Mouse (Mus musculus) CD4-positive naive resting alpha-beta T cell, adult 76 days (primary cell): ENCODE results near the gene Btn2a2. TPM values are rescaled to one million over a fixed set of nuclear protein-coding genes. Genes with fewer than 3 reads are reported as not detected.

Experiments
- total RNA-seq: library from RNA; stranded (reverse); gene quantifications from one replicate; pipeline ENCODE4 v1.2.4, GENCODE M21; 2023

Btn2a2 gene
- not detected for total RNA-seq

DNA sequence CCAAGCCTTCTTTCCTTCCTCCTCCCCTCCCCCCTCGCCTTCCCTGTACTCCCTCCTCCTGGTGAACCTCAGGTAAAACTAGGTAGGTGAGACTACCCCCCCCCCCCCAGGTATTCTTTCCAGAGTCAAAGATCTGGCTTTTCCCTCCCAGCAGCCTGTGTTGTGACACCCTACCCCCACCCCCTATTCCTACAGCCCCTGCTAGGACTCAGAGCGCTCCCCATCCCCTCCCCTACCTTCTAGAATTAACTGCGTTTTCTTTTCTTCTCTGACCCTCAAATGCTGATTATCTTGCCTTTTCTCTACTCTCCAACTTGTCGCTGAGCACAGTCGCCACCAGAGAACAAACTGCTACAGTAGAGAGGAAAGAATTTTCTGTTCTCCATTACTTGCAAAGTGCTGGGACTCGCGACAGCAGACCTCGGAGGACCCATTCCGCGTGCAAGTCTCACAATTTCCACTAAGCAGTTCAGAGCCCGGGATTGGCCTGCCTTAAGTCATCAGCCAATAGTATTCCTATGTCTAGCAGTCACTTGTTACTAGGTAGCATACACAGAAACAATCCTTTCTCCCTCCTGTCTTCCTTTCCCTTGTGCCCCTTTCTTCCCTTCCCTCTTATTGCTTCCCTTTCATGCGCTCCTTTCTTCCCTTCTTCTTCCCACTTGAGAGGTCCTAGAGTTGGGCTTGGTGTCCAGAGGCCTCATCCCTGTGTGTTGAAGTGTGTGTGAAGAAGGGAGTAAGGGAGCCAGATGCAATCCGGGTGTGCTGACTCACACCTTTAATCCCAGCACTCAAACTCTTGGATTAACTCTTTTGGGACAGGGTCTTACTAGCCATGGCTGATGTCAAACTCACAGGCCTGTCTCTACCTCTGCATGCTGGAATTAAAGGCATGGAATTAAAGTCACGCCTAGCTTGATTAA, at the start of gene Btn2a2:
Btn2a2 (minus strand) TSS at position 458 of the 923 bp plus-strand sequence.

DNA sequence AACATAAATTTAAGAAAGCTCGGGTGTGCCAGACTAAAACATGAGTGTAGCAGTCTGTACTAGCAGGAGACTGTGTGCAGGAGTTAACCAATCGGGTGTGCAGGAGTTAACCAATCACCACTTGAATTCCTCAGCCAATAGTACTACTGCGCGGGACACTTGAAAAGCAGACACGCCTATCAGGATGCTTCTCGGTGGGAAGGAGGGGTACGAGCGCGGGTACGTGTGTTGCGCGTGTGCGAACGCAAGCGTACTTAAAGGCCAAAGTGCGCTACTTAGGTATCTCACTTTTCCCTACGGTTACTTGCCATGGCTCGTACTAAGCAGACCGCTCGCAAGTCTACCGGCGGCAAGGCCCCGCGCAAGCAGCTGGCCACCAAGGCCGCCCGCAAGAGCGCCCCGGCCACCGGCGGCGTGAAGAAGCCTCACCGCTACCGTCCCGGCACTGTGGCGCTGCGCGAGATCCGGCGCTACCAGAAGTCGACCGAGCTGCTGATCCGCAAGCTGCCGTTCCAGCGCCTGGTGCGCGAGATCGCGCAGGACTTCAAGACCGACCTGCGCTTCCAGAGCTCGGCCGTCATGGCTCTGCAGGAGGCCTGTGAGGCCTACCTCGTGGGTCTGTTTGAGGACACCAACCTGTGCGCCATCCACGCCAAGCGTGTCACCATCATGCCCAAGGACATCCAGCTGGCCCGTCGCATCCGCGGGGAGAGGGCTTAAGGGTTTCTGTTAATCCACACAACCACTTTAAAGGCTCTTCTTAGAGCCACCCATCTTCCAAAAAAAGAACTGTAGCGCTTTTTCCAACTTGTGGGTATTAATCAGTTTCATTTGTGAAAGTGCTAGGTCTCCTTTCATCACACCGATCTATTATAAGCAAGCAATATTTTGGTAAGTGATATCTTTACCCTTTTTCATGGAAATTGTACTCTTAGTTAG, 46.7 kb upstream of the Btn2a2 start, which contains the start of gene Hist1h3g:
Hist1h3g (plus strand) TSS at position 286 of the 939 bp plus-strand sequence.

DNA sequence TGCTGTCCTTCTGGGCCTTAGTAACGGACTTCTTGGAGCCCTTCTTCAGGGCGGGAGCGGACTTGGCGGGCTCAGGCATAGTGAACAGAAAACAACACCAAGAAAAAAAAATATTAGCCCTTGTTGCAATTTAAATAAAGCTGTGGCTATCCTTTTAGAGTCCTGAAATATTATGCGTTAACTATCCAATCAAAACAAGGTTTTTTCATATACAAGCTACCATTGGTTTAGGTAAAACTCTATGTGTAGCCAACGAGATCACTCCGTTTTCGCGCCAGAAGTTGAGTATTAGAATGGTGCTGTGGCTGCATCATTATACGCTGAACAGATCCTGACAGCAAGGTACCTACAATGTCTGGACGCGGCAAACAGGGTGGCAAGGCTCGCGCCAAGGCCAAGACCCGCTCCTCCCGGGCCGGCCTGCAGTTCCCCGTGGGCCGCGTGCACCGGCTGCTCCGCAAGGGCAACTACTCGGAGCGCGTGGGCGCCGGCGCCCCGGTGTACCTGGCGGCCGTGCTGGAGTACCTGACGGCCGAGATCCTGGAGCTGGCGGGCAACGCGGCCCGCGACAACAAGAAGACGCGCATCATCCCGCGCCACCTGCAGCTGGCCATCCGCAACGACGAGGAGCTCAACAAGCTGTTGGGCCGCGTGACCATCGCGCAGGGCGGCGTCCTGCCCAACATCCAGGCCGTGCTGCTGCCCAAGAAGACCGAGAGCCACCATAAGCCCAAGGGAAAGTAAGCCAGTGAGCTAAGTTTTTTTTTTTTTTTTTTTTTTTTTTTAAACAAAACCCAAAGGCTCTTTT, 45.1 kb upstream of the Btn2a2 start, which contains the start of gene Hist1h2af:
Hist1h2af (plus strand) TSS at position 347 of the 808 bp plus-strand sequence.

DNA sequence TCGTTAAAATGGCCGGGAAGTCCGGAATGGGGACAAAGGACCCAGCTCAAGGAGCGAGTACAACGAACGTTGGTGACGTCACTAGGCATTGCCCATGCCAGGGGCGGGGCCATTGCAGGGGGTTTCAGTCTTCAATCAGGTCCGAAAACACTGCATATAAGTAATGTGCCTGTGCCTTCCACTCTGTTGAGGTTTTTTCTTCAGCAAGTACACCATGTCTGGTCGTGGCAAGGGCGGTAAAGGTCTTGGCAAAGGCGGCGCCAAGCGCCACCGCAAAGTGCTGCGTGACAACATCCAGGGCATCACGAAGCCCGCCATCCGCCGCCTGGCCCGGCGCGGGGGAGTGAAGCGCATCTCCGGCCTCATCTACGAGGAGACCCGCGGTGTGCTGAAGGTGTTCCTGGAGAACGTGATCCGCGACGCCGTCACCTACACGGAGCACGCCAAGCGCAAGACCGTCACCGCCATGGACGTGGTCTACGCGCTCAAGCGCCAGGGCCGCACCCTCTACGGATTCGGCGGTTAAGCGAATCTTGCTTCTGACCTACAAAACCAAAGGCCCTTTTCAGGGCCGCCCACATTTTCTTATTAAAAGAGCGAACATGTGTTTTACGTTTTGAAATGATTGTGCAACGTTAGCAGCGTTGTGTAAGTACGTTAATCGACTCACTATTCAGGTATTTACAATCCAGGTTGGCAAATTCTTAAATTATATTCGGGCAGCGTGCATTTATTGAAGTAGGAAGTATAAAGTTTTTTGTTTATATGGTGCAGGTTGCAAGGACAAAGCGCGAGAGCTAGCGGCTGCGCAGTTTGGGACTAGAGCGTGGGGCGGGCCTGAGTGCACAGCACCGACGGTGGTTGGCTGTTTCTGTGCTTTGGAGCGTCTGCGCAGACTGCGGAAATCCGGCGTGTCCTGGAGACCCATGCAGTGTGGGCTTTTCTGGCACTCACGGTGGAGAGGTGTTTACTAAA, 42.5 kb upstream of the Btn2a2 start, which contains the start of gene Hist1h4h:
Hist1h4h (plus strand) TSS at position 150 of the 975 bp plus-strand sequence.

DNA sequence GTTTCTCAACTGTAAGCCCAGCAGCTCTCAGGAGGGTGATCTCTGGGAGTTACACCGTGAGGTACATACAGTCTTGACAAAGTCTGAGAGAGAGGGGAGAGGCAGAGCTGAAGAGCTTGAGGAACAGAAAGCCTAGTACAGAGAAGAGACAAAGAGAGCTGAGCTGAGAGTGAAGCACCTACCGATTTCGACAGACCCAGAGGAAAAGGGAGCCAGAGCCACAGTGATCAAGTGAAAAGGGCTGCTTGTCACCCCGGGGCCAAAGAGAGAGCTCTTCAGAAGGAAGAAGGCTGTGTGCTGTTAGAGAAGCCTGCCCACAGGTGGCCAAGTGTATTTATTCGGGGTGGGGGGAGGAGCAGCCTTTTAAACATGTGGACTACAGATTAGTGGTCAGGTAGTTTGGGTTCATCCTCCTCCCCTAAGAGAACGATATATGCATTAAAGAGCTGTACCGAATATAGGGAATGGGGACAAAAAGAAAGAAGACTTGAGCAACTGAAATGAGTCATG, 23.0 kb downstream of the Btn2a2 start, which contains the start of gene Btn1a1:
Btn1a1 (minus strand) TSS at position 302 of the 510 bp plus-strand sequence.

Other genes with a start within 250 kb of the Btn2a2 start
- gene Vmn1r223, start 241.7 kb downstream of the Btn2a2 start, total RNA-seq = not detected
- 13.3 TPM for gene Zfp322a, start 119.6 kb downstream of the Btn2a2 start, total RNA-seq
- gene Abt1, start 65.0 kb downstream of the Btn2a2 start, total RNA-seq = 15.9 TPM
- not detected for gene Btn1a1, start 23.0 kb downstream of the Btn2a2 start, total RNA-seq
- gene Hist1h4h, start 42.2 kb upstream of the Btn2a2 start, total RNA-seq = 147 TPM
- 24.7 TPM for gene Hist1h2af, start 45.0 kb upstream of the Btn2a2 start, total RNA-seq
- gene Hist1h3g, start 46.6 kb upstream of the Btn2a2 start, total RNA-seq = 2.3 TPM
- 5.5 TPM for gene Hist1h2bh, start 54.5 kb upstream of the Btn2a2 start, total RNA-seq
- gene Hist1h3f, start 55.2 kb upstream of the Btn2a2 start, total RNA-seq = 48.1 TPM
- gene Hist1h4f, start 62.8 kb upstream of the Btn2a2 start, total RNA-seq = 42.3 TPM
- gene Hist1h1d, start 64.4 kb upstream of the Btn2a2 start, total RNA-seq = 5.2 TPM
- 91.9 TPM for gene Hist1h3e, start 73.5 kb upstream of the Btn2a2 start, total RNA-seq
- 7.8 TPM for gene Hist1h2ae, start 82.4 kb upstream of the Btn2a2 start, total RNA-seq
- gene Hist1h2bg, start 82.5 kb upstream of the Btn2a2 start, total RNA-seq = 110 TPM
- gene Hist1h2bf, start 85.3 kb upstream of the Btn2a2 start, total RNA-seq = 40.8 TPM
- gene Hist1h2ad, start 85.5 kb upstream of the Btn2a2 start, total RNA-seq = 3.8 TPM
- gene Hist1h3d, start 86.9 kb upstream of the Btn2a2 start, total RNA-seq = 3.4 TPM
- 86.8 TPM for gene Hist1h4d, start 92.7 kb upstream of the Btn2a2 start, total RNA-seq
- gene Hist1h2be, start 132.3 kb upstream of the Btn2a2 start, total RNA-seq = 8.4 TPM
- 82.2 TPM for gene Hist1h1e, start 133.7 kb upstream of the Btn2a2 start, total RNA-seq
- 3.4 TPM for gene Hist1h2ac, start 195.1 kb upstream of the Btn2a2 start, total RNA-seq
- 5.1 TPM for gene Hist1h2bc, start 195.3 kb upstream of the Btn2a2 start, total RNA-seq
- gene Hist1h1t, start 207.0 kb upstream of the Btn2a2 start, total RNA-seq = not detected
- 75.4 TPM for gene Hist1h4c, start 209.6 kb upstream of the Btn2a2 start, total RNA-seq
- gene Hfe, start 222.0 kb upstream of the Btn2a2 start, total RNA-seq = 1.5 TPM
- 504 TPM for gene Hist1h1c, start 250.0 kb upstream of the Btn2a2 start, total RNA-seq